Mouse (Mus musculus) liver, adult (tissue): Measurements from ENCODE around the gene Morn4.

ENCODE experiments used
- GATA4 ChIP-seq: IDR thresholded peaks from 2 replicates; pipeline ENCODE4 v1.6.1; 2014; ENCODE audit warnings: mild to moderate bottlenecking, low read length; ENCODE audit not compliant: insufficient replicate concordance

Morn4 gene

GRCm38 (mm10) chr19:42086166-42086565 is at the start of gene Morn4:
Morn4 (minus strand) TSS chr19:42086357.
- TF ChIP-seq GATA4, result no peak

DNA sequence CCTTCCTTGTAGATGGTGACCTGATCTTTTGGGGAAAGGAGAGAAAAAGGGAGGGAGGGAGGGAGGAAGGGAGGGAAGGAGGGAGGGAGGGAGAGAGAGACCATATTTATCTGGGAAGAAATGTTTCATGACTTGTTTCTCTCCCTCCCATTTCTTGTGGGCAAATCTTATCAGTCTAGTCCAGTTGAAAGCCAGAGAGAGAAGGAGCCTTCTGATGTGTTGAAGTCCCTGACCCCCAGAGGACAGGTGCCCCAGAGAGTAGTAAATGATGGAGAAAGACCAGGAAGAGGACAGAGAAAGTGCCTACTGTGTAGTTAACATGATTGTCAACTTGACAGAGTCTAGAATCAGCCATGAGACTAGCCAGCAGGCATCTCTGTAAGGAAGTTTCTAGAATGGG is 48.9 kb upstream of the Morn4 start:
- TF ChIP-seq GATA4, result no peak

DNA sequence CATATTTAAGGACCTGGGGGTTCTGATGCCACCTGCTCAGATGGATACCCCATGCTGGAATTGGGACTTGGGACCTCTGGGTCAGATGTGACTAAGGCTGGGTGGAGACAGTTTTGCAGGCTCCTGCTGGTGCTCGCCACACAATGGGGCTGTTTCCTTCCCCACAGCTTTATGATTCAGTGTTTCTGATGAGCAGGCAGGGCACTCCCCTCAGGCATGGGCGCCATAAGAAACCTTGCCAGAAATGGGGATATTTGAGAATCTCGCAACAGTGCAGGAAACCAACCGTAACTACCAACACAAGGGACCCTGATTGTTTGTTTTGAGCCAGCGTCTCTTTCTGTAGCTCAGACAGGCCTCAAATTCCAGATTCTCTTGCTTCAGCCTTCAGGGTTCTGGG is 44.9 kb upstream of the Morn4 start:
- TF ChIP-seq GATA4, result no peak

- no peak for TF ChIP-seq GATA4
These were observed 44.1 kb upstream of the Morn4 start for GRCm38 (mm10) chr19:42130294-42130606.

- no peak for TF ChIP-seq GATA4
These were observed 43.5 kb upstream of the Morn4 start for GRCm38 (mm10) chr19:42129509-42130293.

- peak; percentile 65; the same call in 1 of the 2 replicates for TF ChIP-seq GATA4
These were observed 42.8 kb upstream of the Morn4 start, which contains the start of gene Avpi1 for GRCm38 (mm10) chr19:42128787-42129508. Avpi1 (minus strand) TSS chr19:42129059.

DNA sequence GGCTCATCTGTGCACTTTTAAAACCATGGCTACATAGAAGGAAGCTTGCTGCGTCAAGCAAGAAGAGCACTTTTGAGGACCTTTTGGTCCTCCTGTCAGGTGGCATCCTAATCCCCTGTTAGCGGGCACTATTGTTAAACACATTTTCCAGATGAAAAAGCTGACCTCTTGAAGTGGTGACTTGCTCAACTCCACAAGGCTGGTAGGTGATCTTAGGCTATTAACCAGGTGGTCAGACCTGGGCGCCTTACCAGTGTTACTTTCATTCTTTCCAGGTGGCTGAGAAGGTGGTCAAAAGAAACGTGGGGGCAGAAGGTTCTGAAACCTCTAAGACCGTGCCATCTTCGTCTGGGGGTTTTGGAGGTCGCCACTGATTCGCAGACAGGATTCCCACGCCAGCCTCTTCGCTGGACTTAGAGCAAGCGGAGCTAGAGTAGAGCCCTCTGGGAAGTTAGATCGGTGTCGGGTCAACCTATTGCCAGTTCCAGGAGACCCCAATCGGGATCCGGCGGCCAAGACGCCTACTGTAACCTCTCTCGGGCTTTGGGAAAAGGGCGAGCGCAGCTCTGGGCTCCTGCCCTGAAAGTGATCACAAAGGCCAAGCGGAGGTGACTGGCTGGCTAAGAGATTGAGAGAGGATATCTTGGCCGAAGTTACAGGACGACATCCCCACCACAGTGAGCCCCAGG is 42.0 kb upstream of the Morn4 start:
- TF ChIP-seq GATA4, result no peak

GRCm38 (mm10) chr19:42127024-42127423 is 40.9 kb upstream of the Morn4 start:
- TF ChIP-seq GATA4, result no peak

- TF ChIP-seq GATA4, result no peak
These were observed 40.1 kb upstream of the Morn4 start for GRCm38 (mm10) chr19:42126219-42126605.

DNA sequence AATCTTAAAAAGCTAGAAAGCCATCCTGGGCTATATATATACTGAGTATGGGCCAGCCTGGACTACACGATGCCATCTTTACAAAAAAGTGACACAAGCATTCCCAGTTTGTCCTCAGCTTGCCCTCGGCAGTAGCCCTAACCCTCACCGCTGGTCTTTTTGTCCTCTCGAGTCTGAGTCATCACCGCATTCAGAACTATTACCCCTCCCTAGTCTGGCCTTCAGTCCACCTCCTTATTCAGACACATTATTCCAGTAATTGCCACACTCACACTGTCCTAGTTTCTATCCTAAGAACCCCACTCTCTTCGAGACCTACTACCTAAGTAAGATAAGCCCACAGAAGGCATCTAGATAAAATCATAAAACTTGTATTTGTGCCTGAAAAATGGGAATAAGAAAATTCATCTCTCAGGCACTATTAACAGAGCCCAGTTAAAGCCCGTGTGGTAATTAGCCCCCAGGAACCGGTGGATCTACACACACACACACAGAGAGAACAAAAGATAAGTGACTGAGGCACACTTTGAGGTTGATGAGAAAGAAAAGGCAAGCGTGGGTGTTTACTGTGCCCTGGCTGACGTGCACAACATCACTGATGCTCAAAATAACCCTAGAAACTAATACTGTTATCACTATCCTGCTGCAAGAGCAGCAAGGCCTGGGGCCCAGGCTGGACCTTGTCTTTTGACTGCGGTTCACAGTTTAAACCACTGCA is 39.5 kb upstream of the Morn4 start:
- no peak for TF ChIP-seq GATA4

DNA sequence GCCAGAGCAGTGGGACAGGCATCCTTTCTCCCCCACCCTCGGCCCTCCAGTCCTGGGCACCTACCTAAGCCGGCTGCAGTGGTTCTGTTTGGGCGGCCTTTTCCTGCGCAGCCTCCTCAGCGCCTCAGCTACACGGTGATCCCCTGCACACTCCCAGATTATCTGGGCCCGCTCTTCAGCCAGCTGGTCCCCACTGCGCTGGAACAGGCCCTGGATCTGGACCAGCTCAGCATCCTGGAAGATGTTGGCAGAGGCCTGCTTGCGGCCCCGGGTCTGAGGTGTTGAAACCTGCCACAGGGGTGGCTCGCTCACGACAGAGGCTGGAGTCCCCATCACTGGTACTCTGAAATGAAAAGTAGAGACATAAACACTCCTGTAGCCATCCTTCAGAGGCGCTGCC is 38.5 kb upstream of the Morn4 start:
- TF ChIP-seq GATA4, result no peak

DNA sequence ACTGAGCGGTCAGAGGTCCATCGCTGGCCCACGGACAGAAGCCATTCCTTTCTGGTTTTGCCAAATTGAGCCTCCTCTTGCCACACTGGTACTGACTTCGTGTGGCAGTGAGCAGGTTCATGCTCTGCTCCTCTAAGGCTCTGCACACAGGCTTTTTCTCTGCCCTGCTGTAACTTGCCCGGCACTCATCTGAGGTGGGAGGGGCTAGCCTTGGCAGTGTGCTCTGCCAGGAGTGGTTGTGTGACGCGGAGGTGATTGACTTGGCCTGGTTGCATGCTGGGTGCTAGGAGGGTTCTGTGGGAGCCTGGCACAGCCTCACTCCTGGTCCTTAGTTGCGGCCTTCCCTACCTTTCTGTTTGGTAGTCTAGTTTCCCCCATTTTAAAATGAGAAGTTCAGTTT is 34.3 kb upstream of the Morn4 start:
- no peak for TF ChIP-seq GATA4

DNA sequence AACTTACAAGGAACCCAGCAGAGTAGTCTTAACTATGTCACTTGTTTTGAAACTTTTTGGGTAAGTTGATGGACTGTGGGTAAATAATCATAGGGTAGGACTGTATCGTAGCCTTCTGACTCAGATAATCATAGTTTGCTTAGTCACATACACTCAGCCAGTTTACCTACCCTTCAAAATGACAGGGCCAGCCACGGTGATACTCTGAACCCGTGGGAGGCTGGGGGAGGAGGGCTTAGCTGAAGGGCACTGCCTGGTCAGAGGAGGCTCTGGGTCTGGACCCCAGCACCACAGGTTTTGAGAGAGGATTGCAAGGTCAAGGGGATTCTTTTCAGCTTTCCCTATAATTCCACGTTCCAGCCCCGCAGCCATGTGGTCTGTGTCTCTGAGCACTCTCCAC is 32.4 kb upstream of the Morn4 start:
- no peak for TF ChIP-seq GATA4

- no peak for TF ChIP-seq GATA4
These were observed 32.0 kb upstream of the Morn4 start for GRCm38 (mm10) chr19:42118142-42118541.

- no peak for TF ChIP-seq GATA4
These were observed 29.7 kb upstream of the Morn4 start for GRCm38 (mm10) chr19:42115783-42116335.

DNA sequence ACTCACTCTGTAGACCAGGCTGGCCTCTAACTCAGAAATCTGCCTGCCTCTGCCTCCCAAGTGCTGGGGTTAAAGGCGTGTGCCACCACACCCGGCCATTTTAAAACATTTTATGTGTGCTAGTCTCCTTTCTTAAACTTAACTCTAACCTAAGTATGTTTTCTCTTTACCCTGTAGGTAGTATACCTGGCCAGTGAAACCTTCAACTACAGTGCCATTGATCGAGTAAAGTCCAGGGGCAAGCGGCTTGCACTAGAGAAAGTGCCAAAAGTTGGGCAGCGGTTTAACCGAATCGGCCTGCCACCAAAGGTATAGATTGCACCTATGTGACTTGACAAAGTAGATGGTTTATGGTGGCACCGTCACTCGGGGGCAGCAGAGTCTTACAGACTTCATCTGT is 18.5 kb upstream of the Morn4 start:
- no peak for TF ChIP-seq GATA4

DNA sequence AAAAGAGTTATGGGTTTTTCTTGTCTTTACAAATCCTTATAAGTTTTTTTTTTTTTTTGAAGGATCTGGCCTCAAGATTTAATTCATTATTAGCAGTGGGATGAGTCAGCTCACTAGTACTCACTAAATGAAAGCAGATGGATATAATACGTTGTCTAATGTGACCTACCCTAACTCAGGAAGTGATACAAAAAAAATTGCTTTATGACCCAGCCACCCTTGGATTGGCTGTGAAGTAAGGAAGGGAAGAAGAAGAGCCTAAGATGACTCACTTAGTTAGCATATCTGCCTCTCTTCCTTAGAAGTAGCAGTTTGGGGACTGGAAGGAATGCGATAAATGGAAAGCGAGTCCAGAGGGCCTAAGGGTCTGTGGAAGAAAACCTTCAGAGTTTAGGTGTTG is 13.2 kb upstream of the Morn4 start:
- no peak for TF ChIP-seq GATA4
